Mouse (Mus musculus) CD4-positive helper T cell, adult 2 months (primary cell): ENCODE data around the gene Myo1g.

Experiments
- DNase-seq: peaks from one replicate; pipeline ENCODE4 v3.0.0-alpha.2; 2012; ENCODE audit warnings: low read depth, missing footprints, low spot score

Myo1g gene

DNA sequence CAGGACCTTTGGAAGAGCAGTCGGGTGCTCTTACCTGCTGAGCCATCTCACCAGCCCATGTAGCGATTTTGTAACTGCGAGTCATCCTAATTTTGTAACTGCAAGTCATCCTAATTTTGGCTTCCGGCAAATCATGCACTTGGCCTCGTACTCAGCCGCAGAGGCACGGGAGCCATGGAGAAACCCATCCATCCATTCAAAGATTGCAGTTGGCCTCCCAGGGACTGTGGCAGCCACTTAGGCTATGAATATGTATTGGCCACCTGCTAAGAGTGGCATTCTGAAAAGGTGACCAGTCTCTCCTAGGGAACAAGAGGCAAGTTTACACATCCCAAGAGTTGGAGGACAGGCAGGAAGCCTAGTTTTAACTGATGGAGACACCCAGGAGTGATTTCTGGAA is 31.5 kb downstream of the Myo1g start:
- DNase-seq, result no peak

DNA sequence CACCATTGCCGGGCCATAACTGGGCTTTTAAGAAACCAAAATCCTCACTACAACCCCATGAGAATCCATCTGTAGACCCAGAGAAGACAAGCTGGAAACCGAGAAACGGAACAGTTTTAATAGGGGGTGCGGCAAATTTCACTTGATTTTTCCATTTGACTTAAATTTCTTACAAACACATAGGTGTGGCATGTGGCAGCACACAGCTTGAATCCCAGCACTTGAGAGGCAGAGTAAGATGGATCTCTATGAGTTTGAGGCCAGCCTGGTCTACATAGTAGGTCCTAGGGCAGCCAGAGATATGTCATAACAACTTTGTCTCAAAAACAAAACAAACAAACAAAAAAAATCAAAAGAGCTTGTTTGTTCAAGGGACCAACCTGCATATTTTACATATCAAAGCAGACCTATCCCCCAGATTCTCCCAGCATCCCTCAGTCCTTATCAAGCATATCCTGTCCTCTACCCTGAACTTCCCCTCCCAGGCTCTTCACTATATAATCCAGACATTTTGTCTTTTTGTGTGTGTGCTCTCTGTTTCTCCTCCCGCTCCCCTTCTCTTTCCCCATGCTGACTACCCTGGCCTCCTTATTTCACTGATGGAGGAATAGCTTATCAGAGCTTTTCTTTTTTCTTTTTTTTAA is 32.6 kb downstream of the Myo1g start:
- no peak for DNase-seq

DNA sequence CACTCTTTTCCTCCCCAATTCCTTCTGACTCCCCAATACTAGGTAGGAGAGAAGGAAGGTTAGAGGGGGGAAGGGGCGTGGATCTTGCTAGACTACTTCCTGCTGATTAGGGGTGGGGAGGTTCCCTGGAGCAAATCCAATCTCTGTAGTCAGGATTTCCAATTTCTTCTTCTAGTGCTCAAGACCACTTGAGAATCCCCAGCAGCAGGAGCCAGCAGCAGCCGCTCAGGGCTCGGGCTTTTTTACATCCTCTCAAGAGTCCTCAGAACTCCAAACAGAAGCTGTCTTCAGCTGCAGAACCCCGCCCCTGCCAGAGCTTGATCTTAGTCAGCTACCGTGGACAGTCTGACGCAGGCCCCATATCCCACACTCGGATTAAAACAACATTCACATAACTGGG is 33.3 kb downstream of the Myo1g start:
- no peak for DNase-seq

DNA sequence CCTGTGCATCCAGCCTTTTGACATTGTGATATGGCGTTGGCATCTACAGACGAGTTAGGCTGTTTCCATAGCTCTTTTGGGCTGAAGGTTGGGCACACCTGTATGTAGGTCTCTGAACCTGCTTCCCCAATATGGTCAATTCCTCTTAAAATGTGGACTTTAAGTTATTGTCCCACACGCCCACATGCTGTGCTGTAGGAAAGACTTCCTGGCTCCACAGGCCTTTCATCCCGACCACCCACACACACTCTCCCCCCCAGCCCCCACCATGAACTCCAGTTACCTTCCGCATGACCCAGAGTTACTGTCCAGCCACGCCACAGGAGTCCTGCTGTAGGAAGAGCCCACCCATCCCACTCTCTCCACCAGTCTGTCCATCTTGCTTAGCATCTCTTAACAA is 33.8 kb downstream of the Myo1g start:
- no peak for DNase-seq

DNA sequence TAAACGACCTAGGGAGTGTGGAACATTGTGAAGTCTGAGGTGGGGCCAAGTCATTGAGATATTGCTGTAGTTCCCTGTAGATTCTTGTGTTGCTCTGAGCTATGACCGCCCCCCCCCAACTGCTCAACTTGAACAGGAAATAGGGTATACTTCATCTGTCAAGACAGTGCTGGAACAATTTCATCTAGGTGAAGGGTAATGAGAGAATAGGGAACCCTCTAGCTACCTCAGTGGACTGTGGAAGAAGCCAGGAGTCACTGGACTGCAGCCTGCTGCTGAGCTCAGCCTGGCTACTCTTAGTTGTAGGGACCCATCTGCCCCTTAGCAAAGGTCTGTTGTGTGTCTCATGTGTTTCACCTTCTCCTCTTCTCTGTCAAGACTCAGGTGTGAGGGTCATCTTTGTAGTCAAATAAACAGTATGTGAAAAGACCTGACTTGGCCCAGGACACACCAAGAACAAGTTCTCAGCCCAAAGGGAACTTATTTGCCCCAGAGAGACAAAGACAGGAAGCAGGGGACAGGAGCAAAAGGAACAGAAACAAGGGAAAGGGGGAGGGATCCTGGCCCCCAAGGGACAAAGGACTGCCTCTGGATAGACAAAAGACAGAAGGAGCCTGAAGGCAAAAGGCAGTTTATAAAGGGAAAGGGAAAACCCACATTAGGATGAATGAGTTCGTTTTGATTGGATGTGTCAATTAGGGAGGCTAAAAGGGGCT is 36.4 kb downstream of the Myo1g start:
- no peak for DNase-seq

DNA sequence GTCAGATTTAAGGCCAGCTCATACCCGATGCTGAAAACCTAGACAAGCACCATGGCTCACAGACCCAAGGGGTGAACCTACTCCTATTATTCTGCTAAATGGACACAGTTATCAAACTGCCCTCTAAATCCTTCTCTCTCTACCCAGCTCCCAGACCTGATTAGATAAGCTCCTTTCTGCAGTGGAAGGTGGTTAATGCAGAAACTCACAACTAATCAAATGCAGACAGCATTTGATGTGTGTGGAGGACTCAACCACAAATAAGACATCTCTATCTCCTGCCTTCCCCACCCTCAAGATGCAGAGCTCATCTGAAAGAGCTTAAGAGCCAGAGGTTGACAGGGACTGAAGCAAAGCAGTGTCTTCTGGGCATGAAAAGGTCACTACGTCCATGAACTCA is 37.7 kb downstream of the Myo1g start:
- DNase-seq, result no peak

DNA sequence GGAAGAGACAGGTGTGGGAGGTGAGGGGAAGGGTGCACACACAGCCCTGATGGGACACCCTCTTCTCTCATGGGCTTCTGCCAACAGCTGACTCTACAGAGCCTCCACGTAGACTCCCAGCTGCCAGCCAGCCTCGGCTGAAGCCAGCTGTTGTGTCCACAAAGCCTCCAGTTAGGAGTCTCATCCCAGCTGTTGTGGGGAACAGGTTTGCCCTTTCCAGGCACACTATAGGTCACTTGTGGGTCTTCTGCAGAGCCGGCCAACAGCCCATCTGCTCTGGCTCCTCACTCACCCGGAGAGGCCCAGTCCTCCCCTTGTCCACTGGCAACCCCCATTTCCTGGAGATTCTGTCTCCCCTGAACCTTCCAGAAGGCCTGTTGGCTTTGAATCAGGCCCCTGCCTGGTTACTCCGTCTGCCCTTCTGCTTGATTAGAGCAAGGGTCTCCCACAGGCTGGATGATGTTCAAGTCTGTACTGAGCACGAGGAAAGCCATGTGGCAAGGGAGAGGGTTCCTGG is 39.0 kb downstream of the Myo1g start:
- no peak for DNase-seq

DNA sequence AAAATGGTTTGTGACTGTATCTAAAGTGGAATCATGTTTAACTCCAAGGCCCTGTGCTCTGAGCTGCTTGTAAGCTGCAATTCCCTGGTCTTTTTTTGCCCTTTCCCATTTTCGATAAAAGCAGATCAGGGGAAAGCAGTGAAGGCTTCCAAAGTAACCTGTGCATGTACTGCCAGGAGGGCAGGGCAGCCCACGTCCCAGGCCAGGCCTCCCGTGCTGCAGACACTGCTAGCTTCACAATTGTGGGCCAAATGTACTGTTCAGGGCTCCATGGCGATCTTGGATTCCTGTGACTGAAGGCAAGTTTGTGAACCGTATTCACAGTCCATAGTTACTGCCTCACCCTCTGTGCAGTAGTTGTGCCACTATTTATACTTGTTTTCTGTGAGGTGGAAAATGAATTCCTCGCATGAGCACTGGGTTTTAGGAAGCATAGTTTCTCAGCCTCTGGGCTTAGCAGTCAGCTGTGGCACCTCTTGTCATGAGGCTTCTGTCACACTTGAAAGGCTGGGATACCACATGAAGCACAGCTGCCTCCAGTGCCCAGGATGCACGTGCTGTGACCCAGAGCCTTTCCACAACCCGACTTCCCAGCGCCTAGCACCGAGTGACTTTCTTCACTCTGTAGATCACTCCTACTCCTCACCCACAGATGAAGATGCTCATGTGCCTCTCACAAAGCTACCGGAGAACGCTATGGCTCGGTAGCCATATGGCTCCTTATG is 39.9 kb downstream of the Myo1g start:
- DNase-seq, result no peak

DNA sequence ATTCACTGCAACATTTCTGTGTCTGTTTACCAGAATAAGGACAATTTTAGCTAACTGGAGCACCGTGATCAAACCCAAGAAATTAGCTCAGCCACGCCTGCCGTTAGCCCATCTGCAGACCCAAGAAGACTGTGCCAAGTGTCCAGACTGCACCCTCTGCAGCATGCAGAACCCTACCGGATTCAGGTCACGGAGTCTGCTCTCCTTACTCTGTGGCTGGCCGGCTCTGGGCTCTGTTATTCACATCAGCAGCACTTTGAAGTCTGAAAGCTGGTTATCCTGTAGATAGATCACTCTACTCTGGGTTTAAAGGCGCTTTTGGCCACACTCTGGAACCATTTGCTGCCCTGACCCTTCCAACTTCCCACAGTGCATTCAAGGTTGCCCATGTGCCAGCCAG is 40.6 kb downstream of the Myo1g start:
- DNase-seq, result no peak

DNA sequence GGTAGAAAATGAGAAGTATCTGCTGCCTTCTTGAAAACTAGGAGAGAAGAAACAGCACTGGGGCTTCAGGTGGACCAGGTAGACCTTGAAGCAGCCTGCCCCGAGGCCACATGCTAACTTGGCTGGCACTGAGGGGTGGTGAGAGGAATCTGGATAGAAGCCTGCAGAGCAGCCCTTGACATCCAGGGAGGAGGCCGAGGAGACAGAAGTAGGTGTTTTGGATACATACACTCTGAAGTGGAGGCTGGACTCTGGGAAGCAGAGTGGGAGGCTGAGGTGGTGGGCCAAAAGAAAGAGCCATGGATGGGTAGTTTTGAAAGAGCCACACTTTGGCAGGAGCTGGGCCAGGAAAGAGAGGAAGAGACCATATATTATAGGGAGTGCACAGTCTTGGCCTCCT is 41.5 kb downstream of the Myo1g start:
- DNase-seq, result no peak

DNA sequence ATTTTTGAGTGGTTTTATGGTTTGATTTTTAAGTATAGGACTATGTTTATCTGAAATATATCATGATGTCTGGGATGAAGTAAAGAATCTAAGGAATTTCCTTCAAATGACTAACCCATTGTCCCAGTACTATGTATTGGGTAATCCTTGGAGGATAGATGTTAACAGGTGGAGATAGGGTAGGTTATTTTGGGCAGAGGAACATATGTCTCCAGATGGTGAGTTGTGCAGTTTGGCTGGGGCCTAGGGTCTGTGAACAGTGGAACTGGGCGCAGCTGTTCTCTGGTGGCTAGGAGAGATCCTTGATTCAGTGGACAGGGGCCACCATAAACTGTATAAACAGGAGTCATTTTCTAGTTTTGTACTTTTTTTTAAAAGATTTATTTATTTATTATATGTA is 43.4 kb downstream of the Myo1g start:
- no peak for DNase-seq

DNA sequence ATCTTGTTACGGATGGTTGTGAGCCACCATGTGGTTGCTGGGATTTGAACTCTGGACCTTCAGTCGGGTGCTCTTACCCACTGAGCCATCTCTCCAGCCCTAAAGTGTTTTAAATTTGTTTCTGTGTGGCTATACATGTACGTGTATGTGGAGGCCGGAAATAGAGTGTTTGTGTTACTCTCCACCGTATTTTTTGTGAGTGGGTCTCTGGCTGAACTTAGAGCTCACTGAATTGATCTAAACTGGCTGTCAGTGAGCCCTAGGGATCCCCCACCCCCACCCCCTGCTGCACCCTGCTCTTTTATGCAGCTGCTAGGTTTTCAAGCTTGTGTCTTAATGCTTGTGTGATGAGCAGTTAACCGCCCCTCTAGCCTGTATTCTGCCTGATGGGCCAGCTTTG is 43.9 kb downstream of the Myo1g start:
- DNase-seq, result no peak

DNA sequence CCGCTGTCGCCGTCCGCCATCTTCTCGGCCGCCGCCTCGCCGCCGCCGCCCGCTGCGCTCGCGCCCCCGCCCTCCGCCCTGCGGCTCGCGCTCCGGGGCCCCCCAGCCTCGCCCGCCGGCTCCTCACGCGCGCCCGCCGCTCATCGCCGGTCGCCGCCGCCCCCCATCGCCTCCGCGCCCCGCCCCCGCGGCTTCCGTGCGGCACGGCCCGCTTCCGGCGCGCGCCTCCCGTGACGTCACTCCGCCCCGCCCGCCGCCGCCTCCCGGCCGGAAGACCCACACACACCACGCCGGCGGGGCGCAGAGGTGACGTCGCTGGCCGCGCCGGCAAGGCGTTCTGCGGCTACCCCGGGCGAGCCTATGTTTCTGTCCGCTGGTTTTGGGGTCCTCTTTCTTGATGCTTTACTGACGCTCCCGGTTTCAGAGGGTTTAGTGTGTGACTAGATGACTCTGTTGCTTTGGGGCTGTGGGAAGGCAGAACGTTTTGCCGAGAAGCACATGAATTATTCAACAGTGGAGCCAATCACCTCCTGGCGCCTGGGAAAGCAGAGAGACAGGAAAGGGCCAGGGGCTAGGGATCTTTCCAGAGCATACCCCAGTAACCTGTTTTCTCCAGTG is 44.8 kb downstream of the Myo1g start, which contains the start of gene Purb:
Purb (minus strand) TSS at position 51 of the 618 bp plus-strand sequence.
- DNase-seq, result peak; percentile 93

DNA sequence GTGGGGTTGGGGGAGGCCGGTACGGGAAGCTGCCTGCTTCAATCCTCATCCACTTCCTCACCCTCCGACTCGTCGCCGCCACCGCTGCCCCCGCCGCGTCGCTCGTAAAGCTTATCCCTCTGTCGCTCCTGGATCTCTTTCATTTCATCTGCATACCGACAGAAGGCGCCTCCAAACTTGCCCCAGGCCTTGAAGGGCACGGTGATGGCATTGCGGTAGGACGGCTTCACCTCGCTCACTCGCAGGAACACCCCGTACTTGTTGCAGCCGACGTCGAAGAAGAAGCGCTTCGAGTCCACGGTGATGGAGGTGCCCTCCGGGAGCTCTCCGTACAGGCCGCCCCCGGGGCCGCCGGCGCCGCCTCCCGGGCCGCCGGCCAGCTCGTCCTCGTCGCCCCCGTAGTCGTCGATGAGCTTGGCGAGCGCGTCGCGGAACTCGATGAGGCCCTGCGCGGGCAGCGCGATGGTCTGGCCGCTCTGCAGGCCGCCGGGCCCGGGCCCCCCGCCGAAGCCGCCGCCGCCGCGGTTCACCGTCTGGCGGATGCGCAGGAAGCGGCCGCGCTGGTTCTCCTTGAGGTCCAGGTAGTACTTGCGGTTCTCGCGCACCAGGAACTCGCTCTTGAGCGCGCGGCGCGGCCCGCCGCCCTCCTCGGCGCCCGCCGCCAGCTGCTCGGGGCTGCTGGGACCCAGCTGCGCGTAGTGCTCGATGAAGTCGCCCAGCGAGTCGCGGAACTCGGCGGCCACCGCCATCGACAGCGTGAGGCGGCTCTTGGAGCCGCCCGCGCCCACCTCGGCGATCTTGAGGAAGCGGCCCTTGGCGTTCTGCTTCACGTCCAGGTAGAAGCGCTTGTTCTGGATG is 45.7 kb downstream of the Myo1g start:
- peak; percentile 82 for DNase-seq

DNA sequence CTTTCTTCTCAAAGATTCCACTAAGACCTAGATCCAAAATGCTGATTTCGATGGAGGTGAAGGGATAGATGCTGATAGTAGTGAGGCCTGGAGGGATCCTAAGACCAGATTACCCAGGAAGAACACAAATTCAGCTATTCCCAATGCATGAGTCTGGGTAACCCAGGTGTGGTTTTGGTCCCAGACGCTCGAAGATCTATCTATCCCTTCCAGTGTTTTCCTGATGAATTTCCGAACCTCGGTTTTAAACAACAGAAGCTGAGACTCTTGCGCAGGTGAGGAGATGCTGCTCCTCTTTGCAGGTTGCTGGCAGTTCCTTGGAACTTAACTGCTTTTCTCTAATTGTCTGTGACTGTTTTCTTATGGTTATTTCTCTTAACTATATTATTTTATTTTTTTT is 46.4 kb downstream of the Myo1g start:
- DNase-seq, result no peak

DNA sequence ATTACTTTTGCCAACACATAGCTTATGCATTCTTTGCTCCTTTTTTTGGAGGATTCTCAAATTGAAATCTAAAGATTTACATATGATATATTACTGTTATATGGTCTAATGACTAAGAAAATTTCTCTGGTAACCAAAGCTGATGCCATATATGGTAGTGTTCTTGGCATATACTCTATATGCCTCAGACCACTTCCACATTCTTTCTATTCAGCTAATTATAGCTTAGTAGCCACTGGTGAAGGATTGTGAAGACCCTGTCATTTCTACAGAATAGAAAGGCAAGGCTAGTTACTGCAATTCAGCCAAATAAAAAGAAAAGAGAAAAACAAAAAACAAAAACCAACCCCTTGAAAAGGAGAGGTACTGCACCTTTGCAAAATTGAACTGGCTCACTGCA is 48.7 kb downstream of the Myo1g start:
- DNase-seq, result no peak

DNA sequence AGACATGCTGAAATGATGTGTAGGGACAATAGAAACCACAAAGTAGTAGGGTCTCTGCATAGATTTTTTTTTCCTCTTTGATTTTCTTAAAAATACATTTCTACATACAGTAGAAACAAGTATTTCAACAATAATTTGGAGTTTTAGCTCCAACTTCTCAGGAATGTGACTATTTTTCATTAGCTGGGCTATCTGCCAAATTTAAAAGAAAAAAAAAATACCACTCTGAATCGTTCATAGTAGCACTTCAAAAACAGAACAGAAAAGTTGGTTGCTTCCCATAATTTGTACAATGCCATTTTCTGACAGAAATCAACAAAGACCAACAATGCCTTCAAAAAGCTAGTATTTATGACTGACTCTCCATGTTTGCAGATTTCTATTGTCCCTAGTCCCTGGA is 49.3 kb downstream of the Myo1g start:
- no peak for DNase-seq

DNA sequence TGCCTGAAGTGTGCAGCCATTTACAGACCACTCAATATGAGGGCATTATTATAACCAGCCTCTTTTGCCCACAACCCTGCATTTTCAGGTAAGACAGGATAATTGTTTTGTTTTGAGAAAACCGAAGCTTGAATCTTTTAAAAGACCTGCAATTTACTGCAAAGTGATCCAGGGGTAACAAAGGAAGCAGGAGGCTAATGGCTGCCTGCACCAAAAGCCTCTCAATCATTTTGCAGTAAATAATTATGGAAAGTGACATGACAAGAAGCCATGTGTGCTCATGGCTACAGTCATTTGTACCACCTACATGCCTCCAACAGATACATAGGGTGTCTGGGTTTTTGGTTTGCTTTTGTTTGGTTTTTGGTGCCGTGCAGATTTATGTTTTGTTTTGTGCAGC is 49.7 kb downstream of the Myo1g start:
- no peak for DNase-seq

DNA sequence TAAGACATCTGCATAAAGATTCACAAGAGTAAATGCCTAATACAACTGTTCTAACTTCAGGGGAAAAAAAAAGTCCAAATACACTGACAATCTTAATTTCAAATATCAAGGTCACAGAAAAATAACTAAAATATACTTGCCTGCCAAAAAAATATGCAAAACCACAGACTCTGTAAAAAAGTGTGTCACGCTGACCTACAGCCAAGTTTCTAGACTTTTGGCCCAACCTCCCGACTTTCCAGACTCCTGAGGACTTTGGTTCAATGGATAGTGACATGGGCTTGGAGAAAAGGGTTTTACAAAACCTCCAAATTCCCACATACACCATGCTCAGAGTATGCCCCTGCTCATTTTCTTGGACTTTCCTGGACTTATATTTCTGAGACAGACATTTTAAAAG is 52.2 kb downstream of the Myo1g start:
- DNase-seq, result no peak

DNA sequence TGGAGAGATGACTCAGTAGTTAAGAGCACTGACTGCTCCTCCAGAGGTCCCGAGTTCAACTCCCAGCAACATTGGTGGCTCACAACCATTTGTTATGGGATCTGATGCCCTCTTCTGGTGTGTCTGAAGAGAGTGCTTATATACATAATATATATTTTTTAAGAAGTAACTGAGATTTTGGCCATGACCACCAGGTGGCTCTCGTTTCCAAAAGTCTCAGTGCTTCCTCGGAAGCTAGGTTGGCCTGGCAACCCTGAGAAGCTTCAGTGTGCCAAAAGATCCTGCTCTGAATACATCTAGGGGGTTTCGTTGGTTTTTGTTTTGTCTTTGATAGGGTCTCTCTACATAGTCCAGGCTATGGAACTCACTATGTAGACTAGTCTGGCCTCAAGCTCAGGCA is 55.6 kb downstream of the Myo1g start:
- peak; percentile 86 for DNase-seq

DNA sequence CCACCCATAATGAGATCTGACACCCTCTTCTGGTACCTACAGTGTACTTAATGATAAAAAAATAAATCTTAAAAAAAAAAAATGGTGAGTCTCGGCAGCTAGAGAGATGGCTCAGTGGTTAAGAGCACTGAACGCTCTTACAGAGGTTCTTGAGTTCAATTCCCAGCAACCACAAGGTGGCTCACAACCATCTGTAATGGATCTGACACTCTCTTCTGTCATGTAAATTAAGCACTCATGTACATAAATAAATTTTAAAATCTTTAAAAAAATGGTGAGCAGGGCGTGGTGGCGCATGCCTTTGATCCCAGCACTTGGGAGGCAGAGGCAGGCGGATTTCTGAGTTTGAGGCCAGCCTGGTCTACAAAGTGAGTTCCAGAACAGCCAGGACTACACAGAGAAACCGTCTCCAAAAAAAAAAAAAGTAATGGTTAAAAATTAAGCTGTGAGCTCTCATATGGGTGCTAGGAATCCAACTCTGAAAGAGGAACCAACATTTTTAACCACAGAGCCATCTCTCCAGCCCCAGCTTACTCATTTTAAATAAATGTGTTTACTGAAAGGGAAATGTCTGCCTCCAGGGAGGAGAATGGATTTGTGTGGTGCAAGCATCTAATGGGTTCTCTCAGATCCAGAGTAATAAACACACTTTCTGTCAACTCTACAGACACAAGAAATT is 57.5 kb downstream of the Myo1g start:
- DNase-seq, result no peak
